Mouse (Mus musculus) embryonic facial prominence, embryonic 14.5 days (tissue): Measurements from ENCODE around the gene Parn. TPM values are rescaled to one million over a fixed set of nuclear protein-coding genes. Genes with fewer than 3 reads are reported as not detected.

Experiments
- ATAC-seq: fragments of 200-750 bp; cut with Nextera tagmentation; 2 replicates; pipeline ENCODE4 v1.8.0; 2017; ENCODE audit warnings: low read depth, moderate number of reproducible peaks, moderate TSS enrichment
- DNase-seq: peaks from one replicate; pipeline ENCODE4 v3.0.0-alpha.2; 2015; ENCODE audit warnings: low spot score
- H3K27ac ChIP-seq: fragments of 300-500 bp; sonication (generic); replicated peaks from 2 replicates; pipeline ENCODE4 v1.5.1; 2014; ENCODE audit warnings: low read depth, mild to moderate bottlenecking, low read length, moderate library complexity
- H3K27me3 ChIP-seq: fragments of 300-500 bp; sonication (generic); replicated peaks from 2 replicates; pipeline ENCODE4 v1.6.1; 2014; ENCODE audit warnings: low read length; ENCODE audit not compliant: control insufficient read depth, insufficient read depth
- H3K36me3 ChIP-seq: fragments of 300-500 bp; sonication (generic); 2 replicates; pipeline ENCODE4 v1.6.1; 2014; ENCODE audit warnings: low read length, mixed read lengths; ENCODE audit not compliant: control insufficient read depth, insufficient read depth
- H3K4me1 ChIP-seq: fragments of 300-500 bp; sonication (generic); 2 replicates; pipeline ENCODE4 v1.6.1; 2014; ENCODE audit warnings: antibody characterized with exemption, low read length; ENCODE audit not compliant: control insufficient read depth, insufficient read depth
- H3K4me2 ChIP-seq: fragments of 300-500 bp; sonication (generic); 2 replicates; pipeline ENCODE4 v1.6.1; 2014; ENCODE audit warnings: low read depth, mild to moderate bottlenecking, low read length, moderate library complexity, mixed read lengths
- H3K4me3 ChIP-seq: fragments of 300-500 bp; sonication (generic); 2 replicates; pipeline ENCODE4 v1.5.1; 2014; ENCODE audit warnings: low read depth, mild to moderate bottlenecking, low read length
- H3K9ac ChIP-seq: fragments of 300-500 bp; sonication (generic); 2 replicates; pipeline ENCODE4 v1.6.1; 2014; ENCODE audit warnings: low read depth, mild to moderate bottlenecking, low read length, moderate library complexity, mixed read lengths
- H3K9me3 ChIP-seq: fragments of 300-500 bp; sonication (generic); 2 replicates; pipeline ENCODE4 v1.6.1; 2016; ENCODE audit warnings: low read length; ENCODE audit not compliant: control insufficient read depth
- WGBS: fragments of 180-500 bp; shearing (Covaris S2); extraction: QIAGEN DNeasy Blood & Tissue Kit; methylation state at CpG from one replicate; pipeline ENCODE4 v1.1.7; 2014; 5-methylcytosine and 5-hydroxymethylcytosine counted together
- polyA plus RNA-seq: library from polyadenylated mRNA; unstranded; fragments of >200 nt; fragmentation: Nextera tagmentation; extraction: Ambion mirVana; gene quantifications from 2 replicates; pipeline ENCODE4 v1.2.1, GENCODE M21; 2014

The Parn gene
- polyA plus RNA-seq, 1 experiment from 2014 or later, result 32.1 TPM

DNA sequence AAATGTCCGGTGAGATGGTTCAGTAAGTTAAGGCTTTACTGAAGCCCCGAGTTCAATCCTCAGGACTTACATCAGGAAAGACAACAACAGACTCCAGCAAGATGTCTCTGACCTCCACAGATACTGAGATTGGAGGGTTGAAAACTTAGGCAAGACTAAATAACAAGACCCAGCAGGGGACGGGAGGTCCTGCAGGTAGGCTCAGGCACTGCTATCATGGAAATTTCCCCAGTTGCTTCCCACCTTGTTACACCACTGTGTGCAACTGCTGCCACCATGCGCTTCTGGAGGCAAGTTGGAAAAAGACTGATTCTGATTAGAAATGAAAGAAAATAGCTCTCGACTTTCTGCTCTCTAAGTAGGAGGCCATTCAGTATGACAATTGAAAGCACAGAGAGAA, 55.4 kb downstream of the Parn start:
- H3K9ac ChIP-seq, result no peak overlapping the region
- H3K9me3 ChIP-seq, result no peaks in the 10 kb centered on the region
- H3K27me3 ChIP-seq, result no peaks in the 10 kb centered on the region
- WGBS, result 84% methylated on average over 5 of the region's 5 CpGs
- ATAC-seq, result no peak
- no peak overlapping the region for H3K4me3 ChIP-seq
- DNase-seq, result no peak
- 0 out of 2 replicates have a peak, but pooled peaks cover 19% of the 10 kb centered on the region for H3K36me3 ChIP-seq
- H3K4me1 ChIP-seq, result 0 out of 2 replicates have a peak, but pooled peaks cover 3% of the 10 kb centered on the region
- no peak overlapping the region for H3K27ac ChIP-seq
- no peak overlapping the region for H3K4me2 ChIP-seq

DNA sequence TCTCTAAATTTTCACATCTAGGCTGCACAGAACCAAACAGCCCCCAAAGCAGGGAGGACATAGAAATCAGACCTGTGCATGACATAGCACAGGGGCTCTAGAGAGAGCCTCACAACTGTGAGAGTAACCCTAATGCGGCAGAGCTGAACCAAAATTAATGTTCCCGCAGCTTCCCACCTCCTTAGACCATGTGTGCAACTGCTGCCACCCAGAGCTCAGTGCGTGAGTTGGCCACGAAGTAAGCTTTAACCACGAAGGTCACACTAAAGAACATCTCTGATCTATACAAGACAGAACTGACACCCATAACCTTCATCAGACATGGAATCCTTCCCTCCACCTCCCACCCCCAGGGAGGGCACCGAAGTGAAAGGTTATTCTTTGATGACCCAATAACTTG, 55.9 kb downstream of the Parn start:
- Histone ChIP-seq H3K9ac (no peak overlapping the region), H3K4me2 (no peak overlapping the region), H3K36me3 (0 out of 2 replicates have a peak, but pooled peaks cover 15% of the 10 kb centered on the region), H3K27ac (no peak overlapping the region), H3K4me1 (0 out of 2 replicates have a peak, but pooled peaks cover 3% of the 10 kb centered on the region), H3K27me3 (no peaks in the 10 kb centered on the region), H3K4me3 (no peak overlapping the region), H3K9me3 (no peaks in the 10 kb centered on the region)
- no peak for ATAC-seq
- WGBS, result 74% methylated on average over 6 of the region's 6 CpGs
- DNase-seq, result peak; percentile 13

DNA sequence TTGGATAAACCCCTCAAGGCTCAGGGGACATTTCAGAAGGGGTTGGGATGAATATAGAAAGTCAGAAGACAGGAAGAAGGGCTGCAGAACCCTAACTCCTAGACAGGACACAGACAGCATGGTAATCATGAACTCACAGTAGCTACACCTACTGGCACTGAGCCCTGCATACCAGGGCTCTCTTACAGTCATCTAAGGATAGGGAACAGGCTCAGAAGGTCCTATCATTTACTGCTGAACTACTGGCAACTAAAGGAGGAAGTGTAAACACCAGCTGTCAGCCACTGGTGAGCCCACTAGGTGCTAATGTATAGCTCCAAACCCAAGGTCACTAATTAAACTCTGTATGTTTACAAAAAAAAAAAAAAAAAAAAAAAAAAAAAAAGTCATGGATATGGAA, 56.6 kb downstream of the Parn start:
- ATAC-seq, result 0 out of 2 replicates have a peak, but pooled peaks have one; percentile 53
- no peaks in the 10 kb centered on the region for H3K27me3 ChIP-seq

DNA sequence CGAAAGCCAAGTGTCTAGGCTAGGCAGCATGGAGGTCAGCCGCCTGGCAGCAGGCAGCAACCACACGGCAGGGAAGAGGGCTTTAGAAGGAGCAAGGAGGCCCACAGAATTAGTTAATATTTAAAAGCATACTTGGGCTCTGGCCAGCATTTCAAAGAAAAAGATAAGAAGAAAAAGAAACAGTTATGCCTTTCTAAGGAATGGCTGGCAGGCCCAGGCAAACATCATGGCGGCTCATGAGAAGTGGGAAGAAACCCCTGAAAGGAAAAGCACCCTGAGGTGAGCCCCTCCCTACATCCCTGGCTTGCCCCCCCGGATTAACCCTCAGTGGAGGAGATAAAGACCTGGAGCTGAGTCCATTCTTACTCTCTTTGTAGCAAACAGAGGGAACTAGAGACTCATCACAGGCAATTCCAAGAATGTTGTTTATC, 57.0 kb downstream of the Parn start:
- DNase-seq (no peak), ATAC-seq (no peak)
- no peaks in the 10 kb centered on the region for H3K27me3 ChIP-seq
- H3K4me1 ChIP-seq, result 0 out of 2 replicates have a peak, but pooled peaks cover 3% of the 10 kb centered on the region
- H3K27ac ChIP-seq, result no peak overlapping the region
- WGBS, result 68% methylated on average over 5 of the region's 5 CpGs
- peaks cover 9% of the 10 kb centered on the region for H3K36me3 ChIP-seq
- no peaks in the 10 kb centered on the region for H3K9me3 ChIP-seq
- H3K4me2 ChIP-seq, result no peak overlapping the region
- no peak overlapping the region for H3K4me3 ChIP-seq
- no peak overlapping the region for H3K9ac ChIP-seq

More for the DNA sequence above, 56.6 kb downstream of the Parn start:
- Histone ChIP-seq H3K4me1 (0 out of 2 replicates have a peak, but pooled peaks cover 3% of the 10 kb centered on the region), H3K4me3 (no peak overlapping the region), H3K27ac (no peak overlapping the region), H3K36me3 (0 out of 2 replicates have a peak, but pooled peaks cover 8% of the 10 kb centered on the region), H3K9me3 (no peaks in the 10 kb centered on the region), H3K9ac (no peak overlapping the region), H3K4me2 (no peak overlapping the region)
- peak; percentile 24 for DNase-seq

DNA sequence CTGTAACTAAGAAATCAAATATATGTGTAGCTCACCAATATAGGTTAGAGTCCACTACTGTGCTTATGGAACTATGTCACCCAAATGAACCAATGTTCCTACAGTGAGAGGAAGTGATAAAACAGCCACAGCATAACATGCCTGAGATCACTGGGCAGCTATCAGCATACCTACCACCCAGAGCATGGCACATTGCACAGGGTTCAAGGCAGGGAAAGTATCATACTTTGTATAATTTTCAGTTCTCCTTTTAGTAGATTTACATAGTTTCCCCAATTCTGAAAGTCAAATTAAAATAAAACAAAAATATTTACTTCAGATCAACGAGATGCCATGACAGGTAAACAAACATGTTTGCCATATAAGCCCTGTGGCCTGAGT, 59.3 kb downstream of the Parn start:
- Histone ChIP-seq H3K27ac (no peak overlapping the region), H3K27me3 (no peaks in the 10 kb centered on the region), H3K4me1 (0 out of 2 replicates have a peak, but pooled peaks cover 3% of the 10 kb centered on the region), H3K9me3 (no peaks in the 10 kb centered on the region), H3K4me3 (no peak overlapping the region), H3K4me2 (no peak overlapping the region), H3K9ac (no peak overlapping the region), H3K36me3 (peaks cover 14% of the 10 kb centered on the region)
- no peak for DNase-seq
- whole genome bisulfite sequencing, result 76% methylated on average over 1 of the region's 1 CpGs
- no peak for ATAC-seq

DNA sequence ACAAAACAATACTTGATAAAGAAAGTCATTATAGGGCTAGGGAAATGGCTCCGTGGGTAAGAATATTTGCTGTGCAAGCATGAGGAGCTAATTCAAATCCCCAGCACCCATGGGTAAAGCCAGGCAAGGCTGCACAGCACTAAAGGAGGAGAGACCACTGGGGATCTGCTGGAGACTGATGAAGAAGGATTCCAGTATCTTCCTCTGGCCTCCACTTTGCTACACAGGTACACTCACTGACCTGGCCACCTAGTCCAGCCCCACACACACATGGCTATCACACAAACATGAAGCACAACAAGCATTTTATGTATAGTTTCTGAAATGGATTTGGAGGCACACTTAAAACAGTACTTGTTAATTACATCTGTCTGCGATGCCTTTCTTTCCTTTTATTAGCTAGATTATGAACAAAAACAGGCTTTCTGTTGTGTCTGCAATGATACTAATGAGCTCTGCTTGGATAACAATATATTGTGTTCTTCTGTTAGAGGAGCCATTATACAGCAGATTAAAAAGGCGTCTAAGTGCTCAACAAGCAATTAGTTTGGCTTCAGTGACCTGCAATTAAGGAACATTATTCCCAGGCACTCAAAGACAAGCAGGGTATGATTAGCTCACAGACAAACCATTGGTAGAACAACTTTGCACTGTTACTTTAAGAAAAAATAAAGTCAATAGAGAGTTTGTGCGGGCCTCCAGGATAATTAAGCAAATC, 59.8 kb downstream of the Parn start:
- no peak overlapping the region for H3K9ac ChIP-seq
- peaks cover 14% of the 10 kb centered on the region for H3K36me3 ChIP-seq
- 76% methylated on average over 4 of the region's 4 CpGs for WGBS
- DNase-seq (peak; percentile 8), ATAC-seq (no peak)
- no peak overlapping the region for H3K4me2 ChIP-seq
- 0 out of 2 replicates have a peak, but pooled peaks cover 3% of the 10 kb centered on the region for H3K4me1 ChIP-seq
- no peaks in the 10 kb centered on the region for H3K9me3 ChIP-seq
- H3K27me3 ChIP-seq, result no peaks in the 10 kb centered on the region
- H3K27ac ChIP-seq, result no peak overlapping the region
- H3K4me3 ChIP-seq, result no peak overlapping the region

DNA sequence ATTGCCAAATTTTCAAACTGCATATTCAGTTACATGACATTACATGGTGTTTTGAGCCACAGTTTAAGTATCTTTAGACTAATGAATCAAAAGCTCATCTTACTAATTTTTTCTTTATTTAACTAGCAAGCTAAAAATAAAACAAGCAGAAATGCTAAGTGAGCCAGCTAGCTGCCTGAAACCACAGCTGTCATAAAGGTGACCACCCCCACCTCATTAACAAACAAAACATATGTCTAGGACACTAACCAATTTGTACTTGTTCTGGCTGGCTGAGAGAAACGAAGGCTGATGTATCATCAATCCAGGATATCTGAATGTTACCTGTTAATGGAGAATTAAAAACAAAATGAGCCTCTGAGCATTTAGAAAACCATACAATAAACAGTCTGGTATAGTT, 65.2 kb downstream of the Parn start:
- 59% methylated on average over 1 of the region's 1 CpGs for WGBS
- Histone ChIP-seq H3K9ac (no peak overlapping the region), H3K9me3 (peaks cover 1% of the 10 kb centered on the region; the same call in 1 of the 2 replicates), H3K4me2 (no peak overlapping the region), H3K4me1 (no peaks in the 10 kb centered on the region), H3K36me3 (peaks cover 26% of the 10 kb centered on the region), H3K27ac (no peak overlapping the region), H3K4me3 (no peak overlapping the region), H3K27me3 (no peaks in the 10 kb centered on the region)
- no peak for ATAC-seq
- DNase-seq, result no peak

DNA sequence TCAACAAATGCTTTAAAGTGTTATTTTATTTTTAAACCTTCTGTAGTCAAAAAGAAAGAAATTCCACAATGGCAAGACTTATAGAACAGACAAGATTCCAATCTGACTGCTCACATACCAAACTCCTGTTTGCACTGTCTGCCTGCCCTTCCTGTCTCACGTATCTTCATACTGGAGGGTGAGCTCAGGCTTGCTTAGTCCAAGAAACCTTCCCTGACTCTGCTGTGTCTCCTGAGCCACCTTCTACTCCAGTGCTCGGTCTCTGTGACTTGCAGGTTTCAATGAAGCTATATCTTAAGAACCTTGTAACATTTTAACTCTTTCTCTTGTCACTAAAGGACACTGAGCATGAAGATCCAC, 78.9 kb downstream of the Parn start:
- H3K27ac ChIP-seq, result peak overlapping the region; percentile 8; the same call in 1 of the 2 replicates
- no peak for DNase-seq
- 62% methylated on average over 2 of the region's 2 CpGs for whole genome bisulfite sequencing
- peaks cover 5% of the 10 kb centered on the region; the same call in 1 of the 2 replicates for H3K4me1 ChIP-seq
- no peaks in the 10 kb centered on the region for H3K27me3 ChIP-seq
- no peaks in the 10 kb centered on the region for H3K9me3 ChIP-seq
- no peak overlapping the region for H3K4me3 ChIP-seq
- H3K9ac ChIP-seq, result no peak overlapping the region
- ATAC-seq, result no peak
- H3K36me3 ChIP-seq, result peaks cover 24% of the 10 kb centered on the region
- H3K4me2 ChIP-seq, result no peak overlapping the region
